Mouse (Mus musculus) liver, adult 2 months (tissue): ENCODE measurements around the gene Tmprss11a. TPM values are rescaled to one million over a fixed set of nuclear protein-coding genes. Genes with fewer than 3 reads are reported as not detected.

Experiments used
- DNase-seq: peaks from one replicate; pipeline ENCODE4 v3.0.0-alpha.2; 2011; ENCODE audit warnings: low read depth, low spot score; ENCODE audit errors: extremely low read depth
- H3K27ac ChIP-seq: fragments of 200-500 bp; replicated peaks from 2 replicates; pipeline ENCODE4 v1.5.1; 2012; ENCODE audit warnings: low read depth, mild to moderate bottlenecking, control low read depth, inconsistent platforms, low read length; ENCODE audit not compliant: insufficient read depth
- H3K27me3 ChIP-seq: fragments of 200-500 bp; 2 replicates; pipeline ENCODE4 v1.6.1; 2012; ENCODE audit warnings: mild to moderate bottlenecking, moderate library complexity, low read length, inconsistent platforms; ENCODE audit not compliant: control insufficient read depth, insufficient read depth
- H3K36me3 ChIP-seq: fragments of 200-500 bp; 2 replicates; pipeline ENCODE4 v1.6.1; 2012; ENCODE audit warnings: low read length, inconsistent platforms; ENCODE audit not compliant: control insufficient read depth, insufficient read depth
- H3K4me1 ChIP-seq: fragments of 200-500 bp; 2 replicates; pipeline ENCODE4 v1.6.1; 2011; ENCODE audit warnings: low read length; ENCODE audit not compliant: control insufficient read depth, insufficient read depth
- H3K4me3 ChIP-seq: fragments of 200-500 bp; 2 replicates; pipeline ENCODE4 v1.5.1; 2011; ENCODE audit warnings: low read depth, mild to moderate bottlenecking, control low read depth, low read length, moderate library complexity; ENCODE audit not compliant: insufficient read depth
- H3K79me2 ChIP-seq: fragments of 200-500 bp; 2 replicates; pipeline ENCODE4 v1.6.1; 2012; ENCODE audit warnings: inconsistent platforms, mild to moderate bottlenecking, low read length, moderate library complexity; ENCODE audit not compliant: control insufficient read depth, insufficient read depth
- H3K9ac ChIP-seq: fragments of 200-500 bp; 2 replicates; pipeline ENCODE4 v1.6.1; 2012; ENCODE audit warnings: low read depth, mild to moderate bottlenecking, control low read depth, inconsistent platforms, low read length
- CTCF ChIP-seq: fragments of 200-500 bp; IDR thresholded peaks from 2 replicates; pipeline ENCODE4 v1.5.1; 2011; ENCODE audit warnings: low read depth, low read length, control low read depth
- POLR2A ChIP-seq: fragments of 200-500 bp; IDR thresholded peaks from 2 replicates; pipeline ENCODE4 v1.6.1; 2011; ENCODE audit warnings: low read length, control low read depth; ENCODE audit not compliant: insufficient read depth; ENCODE audit errors: extremely low read depth
- WGBS: fragments of 180-500 bp; shearing (Covaris S2); methylation state at CpG from one replicate; pipeline ENCODE4 v1.1.7; 2018; 5-methylcytosine and 5-hydroxymethylcytosine counted together
- polyA plus RNA-seq: library from polyadenylated mRNA; depleted of rRNA; stranded (reverse); fragments of >200 nt; gene quantifications from 2 replicates; pipeline ENCODE4 v1.2.3, GENCODE M21; 2012
- total RNA-seq: library from RNA; depleted of rRNA; stranded (reverse); fragments of >200 nt; gene quantifications from 2 replicates; pipeline ENCODE4 v1.2.3, GENCODE M21; 2014

Tmprss11a gene
- total and polyA plus RNA-seq, 2 experiments, result not detected

GRCm38 (mm10) chr5:86473859-86474258 lies 5.1 kb upstream of the Tmprss11a start:
- H3K27ac ChIP-seq, result no peak overlapping the region
- H3K4me1 ChIP-seq, result peaks cover 5% of the 10 kb centered on the region; the same call in 1 of the 2 replicates
- no peak overlapping the region for H3K9ac ChIP-seq
- TF ChIP-seq POLR2A, result no peak
- TF ChIP-seq CTCF, result no peak
- H3K27me3 ChIP-seq, result no peaks in the 10 kb centered on the region
- 53% methylated on average over 9 of the region's 9 CpGs for WGBS
- DNase-seq, result peak; percentile 75
- no peak overlapping the region for H3K4me3 ChIP-seq
- H3K36me3 ChIP-seq, result no peaks in the 10 kb centered on the region
- H3K79me2 ChIP-seq, result no peaks in the 10 kb centered on the region

DNA sequence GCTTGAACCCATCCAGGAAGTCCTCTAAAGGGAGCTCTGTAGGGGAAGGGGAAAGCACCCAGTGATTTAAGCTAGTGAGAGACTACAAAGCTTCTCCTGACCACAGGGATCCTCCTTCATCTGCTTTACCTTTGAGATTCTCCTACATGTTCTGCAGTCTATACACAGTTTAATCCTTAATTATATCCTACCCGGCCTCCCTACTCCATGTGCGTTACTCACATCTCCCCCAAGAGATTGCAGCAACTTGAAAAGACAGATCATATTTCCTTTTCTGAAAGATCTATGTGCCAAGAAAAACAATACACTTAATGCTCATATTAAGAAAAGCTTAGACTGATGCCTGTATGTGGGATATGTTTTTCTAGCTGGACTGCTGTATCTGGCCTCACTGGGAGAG lies 29.5 kb downstream of the Tmprss11a start:
- no peak for DNase-seq
- TF ChIP-seq POLR2A, result no peak
- TF ChIP-seq CTCF, result no peak
- H3K27me3 ChIP-seq, result no peaks in the 10 kb centered on the region
- no peak overlapping the region for H3K27ac ChIP-seq
- no peak overlapping the region for H3K4me3 ChIP-seq
- no peak overlapping the region for H3K9ac ChIP-seq
- H3K4me1 ChIP-seq, result no peaks in the 10 kb centered on the region
- no peaks in the 10 kb centered on the region for H3K36me3 ChIP-seq
- WGBS, result 90% methylated on average over 2 of the region's 2 CpGs
- no peaks in the 10 kb centered on the region for H3K79me2 ChIP-seq

DNA sequence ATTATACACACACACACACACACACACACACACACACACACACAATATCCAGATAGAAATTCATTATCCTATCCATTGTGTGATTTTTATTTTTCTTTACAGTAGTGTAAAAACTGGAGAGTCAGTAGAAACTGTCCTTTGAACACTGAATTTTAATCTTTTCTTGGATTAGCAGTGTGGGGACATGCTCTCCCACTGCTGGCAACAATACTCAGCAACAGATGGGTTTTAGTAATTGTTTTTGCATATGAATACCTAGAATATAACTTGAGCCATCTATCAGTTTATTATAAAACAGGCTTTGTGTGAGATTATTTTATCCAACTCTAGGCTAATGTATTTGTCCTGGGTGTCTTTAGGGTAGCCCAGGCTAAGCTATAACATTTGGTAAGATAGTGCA lies 30.2 kb downstream of the Tmprss11a start:
- Histone ChIP-seq H3K36me3 (no peaks in the 10 kb centered on the region), H3K4me1 (no peaks in the 10 kb centered on the region), H3K4me3 (no peak overlapping the region), H3K9ac (no peak overlapping the region), H3K27ac (no peak overlapping the region), H3K27me3 (no peaks in the 10 kb centered on the region), H3K79me2 (no peaks in the 10 kb centered on the region)
- no peak for TF ChIP-seq POLR2A
- no peak for TF ChIP-seq CTCF
- no peak for DNase-seq

DNA sequence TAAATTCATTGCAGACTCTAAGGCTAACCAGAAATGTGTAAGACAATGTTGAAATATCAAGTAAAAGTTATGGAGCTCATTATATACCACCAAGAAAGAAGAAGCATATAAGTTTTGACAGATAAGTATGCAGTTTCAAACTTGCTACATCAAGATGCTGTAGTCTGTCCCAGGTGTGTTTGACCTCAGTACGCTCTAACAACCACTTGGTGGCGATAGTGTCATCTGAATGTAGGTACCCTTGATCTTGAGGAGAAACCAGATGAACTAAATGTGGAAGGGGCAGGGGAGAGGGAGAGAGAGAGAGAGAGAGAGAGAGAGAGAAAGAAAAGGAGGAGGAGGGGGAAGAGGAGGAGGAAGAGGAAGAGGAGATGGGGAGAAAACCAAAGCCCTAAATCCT lies 36.1 kb downstream of the Tmprss11a start:
- H3K9ac ChIP-seq, result no peak overlapping the region
- no peaks in the 10 kb centered on the region for H3K36me3 ChIP-seq
- H3K4me3 ChIP-seq, result no peak overlapping the region
- no peaks in the 10 kb centered on the region for H3K27me3 ChIP-seq
- peak; percentile 55 for DNase-seq
- H3K4me1 ChIP-seq, result no peaks in the 10 kb centered on the region; the same call in 1 of the 2 replicates
- no peak overlapping the region for H3K27ac ChIP-seq
- TF ChIP-seq CTCF, result peak; percentile 48
- no peak for TF ChIP-seq POLR2A
- H3K79me2 ChIP-seq, result no peaks in the 10 kb centered on the region
- WGBS, result 5% methylated on average over 2 of the region's 2 CpGs

- Histone ChIP-seq H3K36me3 (no peaks in the 10 kb centered on the region), H3K27ac (no peak overlapping the region), H3K4me1 (no peaks in the 10 kb centered on the region; the same call in 1 of the 2 replicates), H3K79me2 (no peaks in the 10 kb centered on the region), H3K4me3 (no peak overlapping the region), H3K9ac (no peak overlapping the region), H3K27me3 (no peaks in the 10 kb centered on the region)
- WGBS, result 67% methylated on average over 5 of the region's 5 CpGs
- DNase-seq, result no peak
- no peak for TF ChIP-seq POLR2A
- no peak for TF ChIP-seq CTCF
Measured at GRCm38 (mm10) chr5:86431096-86431495, 37.7 kb downstream of the Tmprss11a start.

DNA sequence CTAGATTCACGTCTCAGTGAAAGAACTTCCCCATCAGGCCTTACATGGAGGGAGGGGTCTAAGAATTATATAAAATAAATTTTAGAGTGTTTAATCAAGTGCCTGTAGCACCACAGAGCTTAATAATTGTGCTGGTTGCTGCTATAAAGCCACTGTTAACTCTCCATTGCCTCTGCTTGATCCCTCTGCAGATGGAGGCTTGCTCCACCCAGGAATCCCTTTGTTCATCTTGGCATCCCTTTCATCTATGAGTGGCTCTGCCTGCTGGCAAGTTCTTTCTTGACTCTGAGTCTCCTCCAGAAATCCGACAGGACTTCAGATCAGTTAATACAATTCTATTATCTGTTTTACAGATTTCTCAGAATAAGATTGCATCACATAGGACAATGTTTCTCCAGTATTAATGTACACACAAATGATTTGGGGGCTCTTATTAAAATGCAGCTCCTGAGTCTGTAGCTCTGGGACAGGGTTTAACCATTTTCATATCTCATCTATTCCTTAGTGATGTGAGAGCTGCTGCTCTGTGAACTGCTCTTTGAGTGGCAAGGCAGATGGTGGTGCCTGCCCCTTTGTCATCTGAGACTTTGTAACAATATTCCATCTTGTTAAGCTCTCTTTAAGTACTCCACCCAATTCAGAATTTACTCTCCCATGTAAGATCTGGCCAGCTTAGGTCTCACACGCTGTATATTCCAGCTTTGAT lies 47.3 kb downstream of the Tmprss11a start:
- Histone ChIP-seq H3K4me1 (no peaks in the 10 kb centered on the region), H3K36me3 (no peaks in the 10 kb centered on the region), H3K9ac (no peak overlapping the region), H3K27ac (no peak overlapping the region), H3K79me2 (no peaks in the 10 kb centered on the region), H3K4me3 (no peak overlapping the region), H3K27me3 (0 out of 2 replicates have a peak, but pooled peaks cover 2% of the 10 kb centered on the region)
- 57% methylated on average over 3 of the region's 3 CpGs for WGBS
- no peak for TF ChIP-seq POLR2A
- no peak for TF ChIP-seq CTCF
- no peak for DNase-seq
